16 mouse cellular contexts compared by ENCODE assay signal in genomic region chr9:118866949-118867348, GRCm38 (mm10). TPM values are rescaled to one million over a fixed set of nuclear protein-coding genes. Genes with fewer than 3 reads are reported as not detected.
DNase-seq lines count a peak whose midpoint lies in the region; ATAC-seq lines count a peak whose summit lies in the region.
"Had no signal": no experiment of that assay in that cellular context is flagged by ENCODE, and none has a peak within 500 bp of the region (broad histone marks: within the 10 kb centered on the region; RNA-seq: fewer than 3 reads in every experiment).

No protein-coding gene starts in this region.

- peak; percentile 60 to 81 for DNase-seq in adrenal gland, adult (ENCODE audit: inconsistent age in 2 of 2, low spot score in 1 of 2)
- no peak for DNase-seq in adrenal gland, postnatal 10 days
- DNase-seq in ovary, adult 18-20 months (ENCODE audit: low spot score) = peak; percentile 71
- no peak for DNase-seq in ovary, postnatal 36 days (ENCODE audit: low spot score)
- DNase-seq: adrenal gland, postnatal 14 days; cerebellum, adult 18-20 months; cerebellum, adult 9-10 months; cerebellum, postnatal 14 days; gastrocnemius, postnatal 25 days; heart, adult 2 months; heart, postnatal 14 days; heart, postnatal 4 days had no signal

- peak; percentile 67 for ATAC-seq in megakaryocyte-erythroid progenitor cell, adult 5-6 weeks (replicated peaks; ENCODE audit: low FRiP score, low TSS enrichment, poor library complexity, severe bottlenecking)
- no peak for ATAC-seq in erythroblast, adult 5-6 weeks (replicated peaks; ENCODE audit: low FRiP score, poor library complexity, severe bottlenecking)
- ATAC-seq: forebrain, embryonic 15.5 days; intestine, postnatal 0 days had no signal

RNA-seq across cellular contexts. Expression of gene Ctdspl, which starts 59.3 kb away (rescaled TPM):
- total RNA-seq in adrenal gland, postnatal 10 days (2021) = 10 to 100 TPM; 28.8 to 30.7 TPM
- 7.2 and 14.6 TPM in 2 replicates for total RNA-seq in megakaryocyte-erythroid progenitor cell, adult 5-6 weeks (2014; fragmentation: Nextera tagmentation)
- 3.1 and 3.8 TPM in 2 replicates for total RNA-seq in megakaryocyte-erythroid progenitor cell, adult 5-6 weeks (2017)
- 4.0 and 5.2 TPM in 2 replicates for total RNA-seq in erythroblast, adult 5-6 weeks (2015; ENCODE audit: low replicate concordance)
- total RNA-seq in erythroblast, adult 5-6 weeks (2017; ENCODE audit: low replicate concordance) = 2.1 and 2.5 TPM in 2 replicates

Comparison
In these comparisons a context has a peak if more than half of its experiments do, and no peak if none do; other contexts are left out.
1. DNase-seq: peak in adrenal gland, adult (2 of 2) and ovary, adult 18-20 months (single experiment); none in adrenal gland, postnatal 10 days (single experiment) and ovary, postnatal 36 days (single experiment).